Mouse (Mus musculus) bone marrow, adult 2 months (tissue): ENCODE measurements around the gene Zfp579. TPM values are rescaled to one million over a fixed set of nuclear protein-coding genes. Genes with fewer than 3 reads are reported as not detected.
"Not testable (repeated sequence)": the region's sequence is repeated elsewhere in the genome, so short reads cannot be mapped to it uniquely, and the experiment has no call there.

Experiments
- H3K27ac ChIP-seq: fragments of 200-500 bp; 2 replicates; pipeline ENCODE4 v1.5.1; 2012; ENCODE audit warnings: low read depth, mild to moderate bottlenecking, control low read depth, inconsistent platforms, low read length; ENCODE audit not compliant: control insufficient read depth, poor library complexity, insufficient read depth
- H3K4me1 ChIP-seq: fragments of 200-500 bp; 2 replicates; pipeline ENCODE4 v1.6.1; 2011; ENCODE audit warnings: low read length; ENCODE audit not compliant: control insufficient read depth, insufficient read depth
- H3K4me3 ChIP-seq: fragments of 200-500 bp; replicated peaks from 2 replicates; pipeline ENCODE3; 2011; ENCODE audit warnings: mild to moderate bottlenecking, low read depth, low read length, control low read depth; ENCODE audit not compliant: control insufficient read depth
- CTCF ChIP-seq: fragments of 200-500 bp; IDR thresholded peaks from 2 replicates; pipeline ENCODE4 v1.5.1; 2011; ENCODE audit warnings: low read length, control low read depth; ENCODE audit not compliant: control insufficient read depth, insufficient read depth
- POLR2A ChIP-seq: fragments of 200-500 bp; IDR thresholded peaks from 2 replicates; pipeline ENCODE4 v1.6.1; 2011; ENCODE audit warnings: low read depth, mild to moderate bottlenecking, control low read depth, low read length, borderline replicate concordance; ENCODE audit not compliant: control insufficient read depth
- WGBS: fragments of 180-500 bp; shearing (Covaris S2); methylation state at CpG from one replicate; pipeline ENCODE4 v1.1.7; 2018; 5-methylcytosine and 5-hydroxymethylcytosine counted together
- polyA plus RNA-seq: library from polyadenylated mRNA; stranded (reverse); fragments of >200 nt; gene quantifications from 2 replicates; pipeline ENCODE4 v1.2.4, GENCODE M21; 2011; ENCODE audit warnings: low replicate concordance; ENCODE audit not compliant: missing spikeins, insufficient read depth, insufficient read length

The Zfp579 gene
- polyA plus RNA-seq, 1 experiment, result 44.8 TPM

GRCm38 (mm10) chr7:5008229-5008628 is 12.3 kb upstream of the Zfp579 start:
- 93% methylated on average over 26 of the region's 26 CpGs for WGBS
- Histone ChIP-seq H3K4me1 (no peaks in the 10 kb centered on the region), H3K27ac (no peak overlapping the region), H3K4me3 (no peak overlapping the region)
- no peak for TF ChIP-seq POLR2A
- no peak for TF ChIP-seq CTCF

GRCm38 (mm10) chr7:5002876-5003275 is 6.9 kb upstream of the Zfp579 start:
- H3K27ac ChIP-seq, H3K4me1 ChIP-seq, H3K4me3 ChIP-seq: not testable (repeated sequence)
- 80% methylated on average over 8 of the region's 8 CpGs for WGBS

GRCm38 (mm10) chr7:4999876-5000275 is 3.9 kb upstream of the Zfp579 start:
- TF ChIP-seq POLR2A, result no peak
- TF ChIP-seq CTCF, result peak; percentile 41
- Histone ChIP-seq H3K27ac (no peak overlapping the region), H3K4me3 (no peak overlapping the region), H3K4me1 (no peaks in the 10 kb centered on the region; the same call in none of the 2 replicates)
- WGBS, result 64% methylated on average over 2 of the region's 2 CpGs

GRCm38 (mm10) chr7:4996934-4997333 is 976 bp upstream of the Zfp579 start:
- TF ChIP-seq CTCF, result no peak
- TF ChIP-seq POLR2A, result no peak
- H3K4me1 ChIP-seq, result no peaks in the 10 kb centered on the region; the same call in none of the 2 replicates
- WGBS, result 78% methylated on average over 8 of the region's 8 CpGs

GRCm38 (mm10) chr7:4995268-4996002 is 523 bp downstream of the Zfp579 start:
- 8% methylated on average over 19 of the region's 19 CpGs for WGBS
- H3K4me3 ChIP-seq, result peak overlapping the region; percentile 57
- TF ChIP-seq CTCF (no peak), POLR2A (no peak)
- no peaks in the 10 kb centered on the region; the same call in 1 of the 2 replicates for H3K4me1 ChIP-seq
- H3K27ac ChIP-seq, result no peak overlapping the region; the same call in 1 of the 2 replicates

More at GRCm38 (mm10) chr7:4996934-4997333, 976 bp upstream of the Zfp579 start:
- Histone ChIP-seq H3K4me3 (no peak overlapping the region), H3K27ac (no peak overlapping the region)

- WGBS, result 88% methylated on average over 59 of the region's 59 CpGs
- no peak for TF ChIP-seq POLR2A
- Histone ChIP-seq H3K4me1 (no peaks in the 10 kb centered on the region; the same call in 1 of the 2 replicates), H3K27ac (no peak overlapping the region; the same call in 1 of the 2 replicates), H3K4me3 (no peak overlapping the region)
Observed at GRCm38 (mm10) chr7:4993999-4994788, 1.8 kb downstream of the Zfp579 start.

GRCm38 (mm10) chr7:4993347-4993998 is 2.5 kb downstream of the Zfp579 start:
- Histone ChIP-seq H3K27ac (no peak overlapping the region; the same call in 1 of the 2 replicates), H3K4me1 (no peaks in the 10 kb centered on the region; the same call in 1 of the 2 replicates), H3K4me3 (no peak overlapping the region)
- TF ChIP-seq CTCF, result no peak
- TF ChIP-seq POLR2A, result no peak
- WGBS, result 95% methylated on average over 55 of the region's 55 CpGs

- Histone ChIP-seq H3K27ac (no peak overlapping the region), H3K4me3 (no peak overlapping the region), H3K4me1 (no peaks in the 10 kb centered on the region)
- no peak for TF ChIP-seq CTCF
- no peak for TF ChIP-seq POLR2A
- WGBS, result 31% methylated on average over 2 of the region's 2 CpGs
Observed at GRCm38 (mm10) chr7:4988250-4988649, 7.7 kb downstream of the Zfp579 start.
